Mouse (Mus musculus) layer of hippocampus, adult 2 months (tissue): ENCODE results near the gene Hnrnpr. TPM values are rescaled to one million over a fixed set of nuclear protein-coding genes. Genes with fewer than 3 reads are reported as not detected.

Experiments
- DNase-seq, 2 experiments: peaks; one replicate each; pipeline ENCODE4 v3.0.0; 2022; ENCODE audit warnings: low spot score in 2 of 2
- H3K27ac ChIP-seq: fragments of 200-600 bp; 2 replicates; pipeline ENCODE4 v1.8.1; 2022
- H3K4me3 ChIP-seq: fragments of 200-600 bp; 2 replicates; pipeline ENCODE4 v1.8.1; 2022; ENCODE audit warnings: mild to moderate bottlenecking
- CTCF ChIP-seq: fragments of 200-600 bp; conservative IDR thresholded peaks from 2 replicates; pipeline ENCODE4 v1.8.1; 2022; ENCODE audit warnings: antibody characterized with exemption, mild to moderate bottlenecking, moderate library complexity
- total RNA-seq, 2 experiments: library from RNA; stranded (reverse); gene quantifications; 2 replicates each; pipeline ENCODE4 v1.2.3; 2021

Hnrnpr gene
- total RNA-seq, 2 experiments from 2014 or later = 91.6 to 102 TPM

- Histone ChIP-seq H3K4me3 (no peak overlapping the region), H3K27ac (no peak overlapping the region)
- TF ChIP-seq CTCF = no peak
- no peak for DNase-seq
Observed at GRCm38 (mm10) chr4:136317667-136318066, 6.9 kb downstream of the Hnrnpr start.

GRCm38 (mm10) chr4:136320016-136320415 is 9.3 kb downstream of the Hnrnpr start:
- Histone ChIP-seq H3K4me3 (no peak overlapping the region), H3K27ac (no peak overlapping the region)
- DNase-seq = no peak
- no peak for TF ChIP-seq CTCF

GRCm38 (mm10) chr4:136324226-136324625 is 13.5 kb downstream of the Hnrnpr start:
- peak; percentile 72 for TF ChIP-seq CTCF
- H3K27ac ChIP-seq = no peak overlapping the region
- no peak for DNase-seq
- H3K4me3 ChIP-seq = no peak overlapping the region

- no peak for DNase-seq
- no peak for TF ChIP-seq CTCF
- H3K4me3 ChIP-seq = no peak overlapping the region
- no peak overlapping the region for H3K27ac ChIP-seq
Observed at GRCm38 (mm10) chr4:136327238-136327637, 16.5 kb downstream of the Hnrnpr start.

GRCm38 (mm10) chr4:136328115-136328514 is 17.4 kb downstream of the Hnrnpr start:
- DNase-seq = no peak
- Histone ChIP-seq H3K4me3 (no peak overlapping the region), H3K27ac (no peak overlapping the region)
- peak; percentile 61 for TF ChIP-seq CTCF

GRCm38 (mm10) chr4:136331709-136332108 is 21.0 kb downstream of the Hnrnpr start:
- Histone ChIP-seq H3K27ac (no peak overlapping the region), H3K4me3 (no peak overlapping the region)
- no peak for DNase-seq
- no peak for TF ChIP-seq CTCF

- Histone ChIP-seq H3K4me3 (no peak overlapping the region), H3K27ac (no peak overlapping the region)
- no peak for TF ChIP-seq CTCF
- no peak for DNase-seq
Observed at GRCm38 (mm10) chr4:136333191-136333590, 22.4 kb downstream of the Hnrnpr start.

GRCm38 (mm10) chr4:136335065-136335464 is 24.3 kb downstream of the Hnrnpr start:
- Histone ChIP-seq H3K4me3 (no peak overlapping the region), H3K27ac (no peak overlapping the region)
- TF ChIP-seq CTCF = no peak
- no peak for DNase-seq

GRCm38 (mm10) chr4:136337129-136337528 is 26.4 kb downstream of the Hnrnpr start:
- no peak for DNase-seq
- Histone ChIP-seq H3K27ac (no peak overlapping the region), H3K4me3 (no peak overlapping the region)
- TF ChIP-seq CTCF = no peak

GRCm38 (mm10) chr4:136349616-136350015 is 38.9 kb downstream of the Hnrnpr start:
- no peak overlapping the region for H3K27ac ChIP-seq
- H3K4me3 ChIP-seq = no peak overlapping the region
- TF ChIP-seq CTCF = no peak
- no peak for DNase-seq

GRCm38 (mm10) chr4:136357026-136357425 is 46.3 kb downstream of the Hnrnpr start:
- DNase-seq = no peak
- H3K27ac ChIP-seq = no peak overlapping the region
- H3K4me3 ChIP-seq = no peak overlapping the region
- no peak for TF ChIP-seq CTCF

GRCm38 (mm10) chr4:136357429-136357828 is 46.7 kb downstream of the Hnrnpr start:
- H3K4me3 ChIP-seq = no peak overlapping the region
- no peak overlapping the region for H3K27ac ChIP-seq
- no peak for DNase-seq
- no peak for TF ChIP-seq CTCF

- no peak overlapping the region for H3K4me3 ChIP-seq
- peak overlapping the region; percentile 68 for H3K27ac ChIP-seq
- DNase-seq = peak in 1 of 2 experiments; percentile 28
- no peak for TF ChIP-seq CTCF
Observed at GRCm38 (mm10) chr4:136367856-136368255, 57.1 kb downstream of the Hnrnpr start.

GRCm38 (mm10) chr4:136369727-136370126 is 59.0 kb downstream of the Hnrnpr start:
- TF ChIP-seq CTCF = peak; percentile 88
- DNase-seq = peak; percentile 55 to 80
- Histone ChIP-seq H3K4me3 (no peak overlapping the region), H3K27ac (no peak overlapping the region)
